Mouse (Mus musculus): ENCODE measurements around the gene Rho.

Rho gene

GRCm38 (mm10) chr6:115915601-115916445, 15.7 kb upstream of the Rho start:
- no peak for DNase-seq

GRCm38 (mm10) chr6:115916611-115917010, 14.9 kb upstream of the Rho start:
- DNase-seq = no peak

- no peak for DNase-seq
These were observed 12.9 kb upstream of the Rho start for GRCm38 (mm10) chr6:115918615-115919014.

- DNase-seq = no peak
These were observed 11.7 kb upstream of the Rho start for GRCm38 (mm10) chr6:115919876-115920275.

- DNase-seq = no peak
These were observed 6.7 kb upstream of the Rho start for GRCm38 (mm10) chr6:115924829-115925228.

GRCm38 (mm10) chr6:115926416-115926815, 5.1 kb upstream of the Rho start:
- DNase-seq = no peak

GRCm38 (mm10) chr6:115927292-115928242, 4.0 kb upstream of the Rho start:
- peak in 1 of 2 experiments; percentile 19 for DNase-seq

- no peak for DNase-seq
These were observed 1.5 kb upstream of the Rho start for GRCm38 (mm10) chr6:115930018-115930417.

GRCm38 (mm10) chr6:115932391-115932790, 843 bp downstream of the Rho start:
- DNase-seq = no peak

GRCm38 (mm10) chr6:115935544-115935943, 4.0 kb downstream of the Rho start:
- DNase-seq = no peak

GRCm38 (mm10) chr6:115938011-115938410, 6.5 kb downstream of the Rho start:
- DNase-seq = no peak

GRCm38 (mm10) chr6:115938798-115939197, 7.2 kb downstream of the Rho start:
- DNase-seq = no peak

GRCm38 (mm10) chr6:115940603-115941002, 9.1 kb downstream of the Rho start:
- peak; percentile 52 for DNase-seq

- DNase-seq = no peak
These were observed 9.6 kb downstream of the Rho start for GRCm38 (mm10) chr6:115941128-115941527.

- DNase-seq = no peak
These were observed 12.2 kb downstream of the Rho start for GRCm38 (mm10) chr6:115943498-115944427.

- DNase-seq = no peak
These were observed 13.1 kb downstream of the Rho start, which contains the start of gene H1foo for GRCm38 (mm10) chr6:115944638-115945037. Gene H1foo, plus strand, starts transcription at chr6:115944938.

- DNase-seq = no peak
These were observed 14.1 kb downstream of the Rho start for GRCm38 (mm10) chr6:115945633-115946032.

GRCm38 (mm10) chr6:115946389-115946788, 14.8 kb downstream of the Rho start:
- no peak for DNase-seq

GRCm38 (mm10) chr6:115954506-115955074, 23.0 kb downstream of the Rho start:
- no peak for DNase-seq

GRCm38 (mm10) chr6:115955169-115955568, 23.6 kb downstream of the Rho start:
- DNase-seq = no peak

GRCm38 (mm10) chr6:115955664-115956063, 24.1 kb downstream of the Rho start:
- no peak for DNase-seq

GRCm38 (mm10) chr6:115956418-115956921, 24.9 kb downstream of the Rho start:
- no peak for DNase-seq

All from kidney, adult 8-10 months (tissue).